Mouse (Mus musculus): Measurements from ENCODE around the gene Tra2b.

DNA sequence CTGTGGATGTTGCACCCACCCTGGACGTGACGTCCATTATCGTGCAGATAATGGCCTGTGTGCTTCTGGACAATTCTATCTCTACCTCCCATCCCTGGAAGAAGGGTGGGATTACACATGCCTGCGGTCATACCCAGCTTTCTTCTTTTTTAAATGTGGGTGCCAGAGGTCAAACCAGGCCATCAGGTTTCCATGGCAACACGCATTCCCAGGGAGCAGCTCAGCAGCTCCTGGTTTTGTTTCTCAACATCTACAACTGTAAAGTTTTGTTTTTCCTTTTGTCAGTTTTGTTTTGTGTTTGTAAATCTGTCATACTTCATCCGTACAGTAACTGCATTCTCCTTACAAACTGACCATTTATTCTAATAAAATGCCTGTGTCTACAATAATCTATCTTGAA is 31.3 kb downstream of the Tra2b start:
- no peak for TF ChIP-seq GATA1 (IDR thresholded peaks at IDR 0.05; ENCODE audit: low read length)
- no peak for TF ChIP-seq TAL1 (IDR thresholded peaks at IDR 0.05; ENCODE audit: low read length)
